Mouse (Mus musculus) duodenum, adult 2 months (tissue): ENCODE data around the gene Foxb1. TPM values are rescaled to one million over a fixed set of nuclear protein-coding genes. Genes with fewer than 3 reads are reported as not detected.

ENCODE experiments used
- polyA plus RNA-seq: library from polyadenylated mRNA; depleted of rRNA; stranded (reverse); fragments of >200 nt; gene quantifications from 2 replicates; pipeline ENCODE4 v1.2.3, GENCODE M21; 2012; ENCODE audit warnings: low replicate concordance; rRNA removed

The Foxb1 gene
- polyA plus RNA-seq = not detected in 2 replicates

DNA sequence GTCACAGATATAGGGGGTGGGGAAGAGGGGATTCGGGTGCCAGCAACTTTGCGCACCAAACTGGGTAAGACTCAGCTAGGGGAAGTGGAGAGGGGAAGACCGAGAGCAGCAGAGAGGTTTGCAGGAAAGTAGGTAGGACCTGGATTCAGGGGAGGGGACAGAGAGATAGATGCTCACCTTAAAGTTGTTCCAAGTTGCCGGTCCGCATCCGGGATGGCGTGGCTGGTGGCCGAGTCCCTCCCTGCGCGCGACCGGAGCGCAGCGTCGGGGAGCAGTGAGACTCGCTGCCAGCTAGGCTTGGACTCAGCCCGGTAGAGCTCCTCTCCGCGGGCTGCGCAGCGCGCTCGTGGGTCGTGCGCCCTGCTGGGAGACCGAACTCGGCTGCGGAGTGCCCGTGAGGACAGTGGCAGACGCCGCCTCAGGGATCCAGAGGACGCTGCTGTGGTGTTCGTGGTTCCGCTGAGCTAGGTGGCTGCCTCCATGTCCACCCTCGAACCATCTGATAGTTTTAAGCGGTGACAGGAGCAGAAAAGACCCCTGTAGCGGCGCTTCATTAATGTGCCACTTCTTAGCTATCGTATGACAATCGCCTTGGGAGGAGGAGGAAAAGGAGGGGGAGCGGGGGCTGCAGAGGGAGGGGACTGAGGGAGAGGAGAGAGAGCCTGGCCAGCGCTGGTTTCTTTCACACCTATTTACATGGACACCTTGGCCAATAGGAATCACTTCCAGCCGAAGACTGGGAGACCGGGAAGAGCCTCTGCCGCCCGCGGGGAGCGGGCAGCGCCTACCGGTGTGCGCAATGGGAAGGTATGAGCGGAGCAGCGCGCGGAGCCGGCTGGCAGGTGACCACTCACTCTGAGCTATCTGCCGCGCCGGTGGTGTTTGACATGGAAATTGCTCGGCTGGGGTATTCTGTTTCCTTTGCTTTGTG lies at the start of gene Foxb1:
Foxb1 (minus strand) TSS at position 570 of the 931 bp plus-strand sequence.

Other genes starting within 250 kb of the Foxb1 start
- gene Bnip2, start 228.5 kb upstream of the Foxb1 start, polyA plus RNA-seq = 4.1 and 4.3 TPM in 2 replicates